Mouse (Mus musculus) bone marrow, adult 2 months (tissue): ENCODE data around the gene Gm17657.

Experiments used
- CTCF ChIP-seq: fragments of 200-500 bp; IDR thresholded peaks from 2 replicates; pipeline ENCODE4 v1.5.1; 2011; ENCODE audit warnings: low read length, control low read depth; ENCODE audit not compliant: control insufficient read depth, insufficient read depth
- POLR2A ChIP-seq: fragments of 200-500 bp; IDR thresholded peaks from 2 replicates; pipeline ENCODE4 v1.6.1; 2011; ENCODE audit warnings: low read depth, mild to moderate bottlenecking, control low read depth, low read length, borderline replicate concordance; ENCODE audit not compliant: control insufficient read depth

DNA sequence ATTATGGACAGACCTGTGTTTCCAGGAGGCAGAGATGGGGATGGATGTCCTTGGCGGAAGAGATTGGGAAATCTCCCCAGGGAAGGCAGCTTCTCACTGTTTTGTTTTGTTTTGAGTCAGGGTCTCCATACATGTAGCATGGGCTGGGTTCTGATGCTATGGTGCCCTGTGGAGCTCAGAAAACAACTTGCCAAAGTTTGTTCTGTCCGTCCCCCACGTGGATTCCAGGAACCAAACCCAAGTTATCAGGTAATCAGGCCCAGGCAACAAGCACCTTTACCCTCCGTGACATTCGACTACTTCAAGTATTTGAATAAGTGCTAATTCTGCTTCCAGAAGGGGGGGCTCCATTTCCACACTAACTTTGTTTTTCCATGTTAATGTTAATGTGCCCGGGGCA, 49.9 kb downstream of the Gm17657 start:
- TF ChIP-seq POLR2A (no peak), CTCF (no peak)
